Mouse (Mus musculus) liver, embryonic 15.5 days (tissue): ENCODE measurements around the gene Nudt8. TPM values are rescaled to one million over a fixed set of nuclear protein-coding genes. Genes with fewer than 3 reads are reported as not detected.

Experiments
- polyA plus RNA-seq: library from polyadenylated mRNA; unstranded; fragments of >200 nt; fragmentation: Nextera tagmentation; extraction: Ambion mirVana; gene quantifications from 2 replicates; pipeline ENCODE4 v1.2.1, GENCODE M21; 2015

Gene Nudt8
- polyA plus RNA-seq, 1 experiment from 2014 or later = 13.3 TPM

Other genes starting within 250 kb of the Nudt8 start
- gene Kmt5b, start 233.2 kb upstream of the Nudt8 start, polyA plus RNA-seq = 6.1 and 6.6 TPM in 2 replicates
- 20.1 and 24.8 TPM in 2 replicates for gene Chka, start 148.8 kb upstream of the Nudt8 start, polyA plus RNA-seq
- gene Tcirg1, start 93.4 kb upstream of the Nudt8 start, polyA plus RNA-seq = 29.5 and 38.6 TPM in 2 replicates
- 168 and 173 TPM in 2 replicates for gene Ndufs8, start 87.8 kb upstream of the Nudt8 start, polyA plus RNA-seq
- gene Aldh3b1, start 70.8 kb upstream of the Nudt8 start, polyA plus RNA-seq = 8.7 and 9.4 TPM in 2 replicates
- 32.2 and 36.8 TPM in 2 replicates for gene Unc93b1, start 65.4 kb upstream of the Nudt8 start, polyA plus RNA-seq
- 0.03 TPM in 1 of 2 replicates, not detected in the other for gene Aldh3b3, start 41.9 kb upstream of the Nudt8 start, polyA plus RNA-seq
- gene Aldh3b2, start 28.3 kb upstream of the Nudt8 start, polyA plus RNA-seq = 0.18 and 0.32 TPM in 2 replicates
- 10.8 and 11.1 TPM in 2 replicates for gene Acy3, start 14.0 kb upstream of the Nudt8 start, polyA plus RNA-seq
- 0.21 and 0.33 TPM in 2 replicates for gene Tbx10, start 7.8 kb upstream of the Nudt8 start, polyA plus RNA-seq
- 0.45 and 0.48 TPM in 2 replicates for gene Gm49405, start within 50 bp of the Nudt8 start, polyA plus RNA-seq
- gene Doc2g, start 2.7 kb downstream of the Nudt8 start, polyA plus RNA-seq = 0.38 and 0.78 TPM in 2 replicates
- 152 and 163 TPM in 2 replicates for gene Ndufv1, start 12.2 kb downstream of the Nudt8 start, polyA plus RNA-seq
- gene Gstp1, start 37.4 kb downstream of the Nudt8 start, polyA plus RNA-seq = 752 and 794 TPM in 2 replicates
- 7.7 and 8.0 TPM in 2 replicates for gene Gstp2, start 45.4 kb downstream of the Nudt8 start, polyA plus RNA-seq
- gene Gstp3, start 59.0 kb downstream of the Nudt8 start, polyA plus RNA-seq = 77.6 and 97.4 TPM in 2 replicates
- 0.29 and 0.38 TPM in 2 replicates for gene Cabp2, start 81.0 kb downstream of the Nudt8 start, polyA plus RNA-seq
- 115 and 127 TPM in 2 replicates for gene Cdk2ap2, start 96.6 kb downstream of the Nudt8 start, polyA plus RNA-seq
- 6.0 and 7.9 TPM in 2 replicates for gene Pitpnm1, start 99.4 kb downstream of the Nudt8 start, polyA plus RNA-seq
- 35.8 and 38.3 TPM in 2 replicates for gene Aip, start 125.3 kb downstream of the Nudt8 start, polyA plus RNA-seq
- gene Gpr152, start 139.2 kb downstream of the Nudt8 start, polyA plus RNA-seq = not detected in 2 replicates
- gene Cabp4, start 143.5 kb downstream of the Nudt8 start, polyA plus RNA-seq = 0.13 TPM in 2 replicates
- gene Coro1b, start 148.0 kb downstream of the Nudt8 start, polyA plus RNA-seq = 71.8 and 77.5 TPM in 2 replicates
- gene Ptprcap, start 153.0 kb downstream of the Nudt8 start, polyA plus RNA-seq = 15.6 and 17.5 TPM in 2 replicates
- gene Rps6kb2, start 162.8 kb downstream of the Nudt8 start, polyA plus RNA-seq = 32.8 and 34.2 TPM in 2 replicates
- 0.64 and 0.76 TPM in 2 replicates for gene Carns1, start 174.9 kb downstream of the Nudt8 start, polyA plus RNA-seq
- 5.5 and 7.0 TPM in 2 replicates for gene Tbc1d10c, start 190.7 kb downstream of the Nudt8 start, polyA plus RNA-seq
- gene Ppp1ca, start 191.5 kb downstream of the Nudt8 start, polyA plus RNA-seq = 414 and 425 TPM in 2 replicates
- gene Rad9a, start 201.1 kb downstream of the Nudt8 start, polyA plus RNA-seq = 15.6 and 16.5 TPM in 2 replicates
- gene Clcf1, start 213.7 kb downstream of the Nudt8 start, polyA plus RNA-seq = 0.38 and 0.56 TPM in 2 replicates
- not detected in 2 replicates for gene AC109138.7, start 213.8 kb downstream of the Nudt8 start, polyA plus RNA-seq
- gene Pold4, start 231.3 kb downstream of the Nudt8 start, polyA plus RNA-seq = 13.1 and 15.0 TPM in 2 replicates